ENCODE assay signal across 8 mouse cellular contexts in genomic region chrX:102119042-102119864, GRCm38 (mm10). TPM values are rescaled to one million over a fixed set of nuclear protein-coding genes. Genes with fewer than 3 reads are reported as not detected.
A peak's percentile ranks its signal among the peaks of the same experiment; 100 is the strongest.
DNase-seq lines count a peak whose midpoint lies in the region; ATAC-seq and TF ChIP-seq lines count a peak whose summit lies in the region.

Gene Pin4, plus strand, starts transcription at chrX:102119447.

- peaks cover 7% of the 10 kb centered on the region for H3K27me3 ChIP-seq in megakaryocyte, embryonic 14.5 days (replicated peaks)

- TF ChIP-seq POLR2A in cortical plate, adult 2 months (IDR thresholded peaks at IDR 0.05; ENCODE audit: extremely low read depth, insufficient read depth, low read length) = peak; percentile 52; the same call in 1 of the 2 replicates

- 0 out of 2 replicates have a peak within 1 kb of the TSS, but pooled peaks have one; percentile 50 for H3K27ac ChIP-seq in cortical plate, adult 2 months (ENCODE audit: insufficient read depth, low read length)

- no peak for TF ChIP-seq CTCF in cortical plate, adult 2 months (IDR thresholded peaks at IDR 0.05; ENCODE audit: extremely low read depth, insufficient read depth, low read length)

- DNase-seq in gastrocnemius, adult 8-10 months (ENCODE audit: low spot score in 2 of 2) = peak; percentile 86 to 89
- peak; percentile 92 for DNase-seq in hindlimb bud, embryonic 11.5 days (ENCODE audit: extremely low spot score, low read depth, low spot score)
- DNase-seq in left cerebral cortex, adult 8-10 months (ENCODE audit: low spot score in 2 of 2) = peak; percentile 74 to 96
- DNase-seq in right cerebral cortex, postnatal 10 days (ENCODE audit: low spot score in 2 of 2) = peak; percentile 95 to 97
- DNase-seq in urinary bladder, postnatal 25 days (ENCODE audit: low spot score) = peak; percentile 84

- H3K4me3 ChIP-seq in cortical plate, adult 2 months (ENCODE audit: insufficient read depth, low read length) = peak within 1 kb of the TSS; percentile 77
- H3K4me3 ChIP-seq in megakaryocyte, embryonic 14.5 days (replicated peaks) = peak within 1 kb of the TSS; percentile 95

- no peaks in the 10 kb centered on the region for H3K9me3 ChIP-seq in megakaryocyte, embryonic 14.5 days

- peak; percentile 100 for ATAC-seq in activated CD4-positive, CD25-positive, alpha-beta regulatory T cell, adult 4 months

- peaks cover 26% of the 10 kb centered on the region for H3K36me3 ChIP-seq in megakaryocyte, embryonic 14.5 days (replicated peaks; ENCODE audit: low read length)

- H3K4me1 ChIP-seq in cortical plate, adult 2 months (ENCODE audit: control insufficient read depth, insufficient read depth, low read length) = peaks cover 1% of the 10 kb centered on the region; the same call in 1 of the 2 replicates
- peaks cover 8% of the 10 kb centered on the region for H3K4me1 ChIP-seq in megakaryocyte, embryonic 14.5 days

RNA-seq across cellular contexts. Expression of gene Pin4, which starts in this region (rescaled TPM):
- polyA plus RNA-seq in activated CD4-positive, CD25-positive, alpha-beta regulatory T cell, adult 4 months (2017; shearing (Covaris generic)) = 10 to 100 TPM; 37.4 to 63.2 TPM
- polyA plus RNA-seq in cortical plate, adult 2 months (2012; rRNA removed) = 46.0 and 46.5 TPM in 2 replicates
- 10 to 100 TPM in 2 of 4 experiments, 1 to 10 TPM in 2; 7.1 to 29.0 (median 16.1) TPM for total RNA-seq in gastrocnemius, adult 8-10 months (2022)
- 10 to 100 TPM; 10.8 to 34.9 (median 21.6) TPM for total RNA-seq in left cerebral cortex, adult 8-10 months (2022)
- 9.7 TPM in 1 of 2 replicates, not detected in the other for polyA plus RNA-seq in megakaryocyte, embryonic 14.5 days (2012; ENCODE audit: insufficient read depth, low replicate concordance)

Comparison
In these comparisons a context has a peak if more than half of its experiments do, and no peak if none do; other contexts are left out.
1. Peak in every context shown above with its lines: DNase-seq, ATAC-seq, H3K4me3 ChIP-seq and H3K27ac ChIP-seq.